Mouse (Mus musculus): ENCODE measurements at regions not wholly inside any gene's neighbourhood (a gene's known extent, or its start where the extent isn't known, plus 50 kb on each side); places are given as distances from the start of the nearest gene placed in this dataset.

- peak; percentile 15 for DNase-seq (ENCODE audit: low read depth, low spot score)
Measured at GRCm38 (mm10) chr6:78115079-78115478, 135.6 kb upstream of the Ctnna2 start.

GRCm38 (mm10) chr6:78082528-78082927 lies 103.0 kb upstream of the Ctnna2 start:
- DNase-seq (ENCODE audit: low read depth, low spot score) = peak; percentile 52

- DNase-seq (ENCODE audit: low read depth, low spot score) = no peak
Measured at GRCm38 (mm10) chr6:78078919-78079318, 99.4 kb upstream of the Ctnna2 start.

GRCm38 (mm10) chr6:78066323-78066722 lies 86.8 kb upstream of the Ctnna2 start:
- no peak for DNase-seq (ENCODE audit: low read depth, low spot score)

- no peak for DNase-seq (ENCODE audit: low read depth, low spot score)
Measured at GRCm38 (mm10) chr6:78065737-78066136, 86.2 kb upstream of the Ctnna2 start.
